Mouse (Mus musculus) lung, adult 2 months (tissue): ENCODE data around the gene Gjb3. TPM values are rescaled to one million over a fixed set of nuclear protein-coding genes. Genes with fewer than 3 reads are reported as not detected.

Source experiments
- DNase-seq: peaks from one replicate; pipeline ENCODE4 v3.0.0; 2022
- H3K4me1 ChIP-seq: fragments of 200-500 bp; 2 replicates; pipeline ENCODE4 v1.6.1; 2011; ENCODE audit warnings: low read length; ENCODE audit not compliant: control insufficient read depth, insufficient read depth
- H3K4me3 ChIP-seq: fragments of 200-500 bp; replicated peaks from 2 replicates; pipeline ENCODE3; 2011; ENCODE audit warnings: low read depth, mild to moderate bottlenecking, control low read depth, low read length; ENCODE audit errors: extremely low read depth
- CTCF ChIP-seq: fragments of 200-500 bp; IDR thresholded peaks from 2 replicates; pipeline ENCODE4 v1.5.1; 2011; ENCODE audit warnings: mild to moderate bottlenecking, low read length, control low read depth; ENCODE audit not compliant: insufficient read depth
- POLR2A ChIP-seq: fragments of 200-500 bp; IDR thresholded peaks from 2 replicates; pipeline ENCODE4 v1.6.1; 2011; ENCODE audit warnings: low read depth, mild to moderate bottlenecking, control low read depth, low read length, borderline replicate concordance; ENCODE audit errors: extremely low read depth
- WGBS: fragments of 180-500 bp; shearing (Covaris S2); methylation state at CpG from one replicate; pipeline ENCODE4 v1.1.7; 2018; 5-methylcytosine and 5-hydroxymethylcytosine counted together
- polyA plus RNA-seq: library from polyadenylated mRNA; depleted of rRNA; stranded (reverse); fragments of >200 nt; gene quantifications from 2 replicates; pipeline ENCODE4 v1.2.3, GENCODE M21; 2012

Gene Gjb3
- polyA plus RNA-seq, 1 experiment, result 7.3 TPM

GRCm38 (mm10) chr4:127365433-127365832 lies 34.8 kb upstream of the Gjb3 start:
- no peak overlapping the region for H3K4me3 ChIP-seq
- H3K4me1 ChIP-seq, result no peaks in the 10 kb centered on the region
- DNase-seq, result no peak
- TF ChIP-seq CTCF (no peak), POLR2A (no peak)
- 37% methylated on average over 5 of the region's 5 CpGs for WGBS

- Histone ChIP-seq H3K4me3 (no peak overlapping the region), H3K4me1 (no peaks in the 10 kb centered on the region)
- 64% methylated on average over 6 of the region's 6 CpGs for WGBS
- no peak for DNase-seq
- TF ChIP-seq POLR2A (no peak), CTCF (no peak)
These were observed 33.8 kb upstream of the Gjb3 start for GRCm38 (mm10) chr4:127364431-127364830.

GRCm38 (mm10) chr4:127363331-127363730 lies 32.7 kb upstream of the Gjb3 start:
- H3K4me3 ChIP-seq, result no peak overlapping the region
- no peaks in the 10 kb centered on the region for H3K4me1 ChIP-seq
- TF ChIP-seq CTCF (peak; percentile 38; the same call in 1 of the 2 replicates), POLR2A (no peak)
- WGBS, result 58% methylated on average over 4 of the region's 4 CpGs
- DNase-seq, result no peak

GRCm38 (mm10) chr4:127362520-127362919 lies 31.9 kb upstream of the Gjb3 start:
- H3K4me3 ChIP-seq, result no peak overlapping the region
- no peak for TF ChIP-seq POLR2A
- no peak for TF ChIP-seq CTCF
- WGBS, result 44% methylated on average over 3 of the region's 3 CpGs
- H3K4me1 ChIP-seq, result no peaks in the 10 kb centered on the region
- no peak for DNase-seq

GRCm38 (mm10) chr4:127358018-127358417 lies 27.4 kb upstream of the Gjb3 start, which contains the start of gene Gjb5:
TSS of gene Gjb5 (minus strand) at chr4:127358181.
- DNase-seq, result no peak
- Histone ChIP-seq H3K4me1 (no peaks in the 10 kb centered on the region), H3K4me3 (no peak within 1 kb of the TSS)
- 33% methylated on average over 5 of the region's 5 CpGs for WGBS
- TF ChIP-seq POLR2A (no peak), CTCF (no peak)

GRCm38 (mm10) chr4:127354506-127355485 lies 24.2 kb upstream of the Gjb3 start:
- WGBS, result 31% methylated on average over 15 of the region's 15 CpGs

GRCm38 (mm10) chr4:127353951-127354438 lies 23.4 kb upstream of the Gjb3 start, which contains the start of gene Gjb4:
TSS of gene Gjb4 (minus strand) at chr4:127354081.
- no peak for TF ChIP-seq CTCF
- 48% methylated on average over 8 of the region's 8 CpGs for WGBS
- Histone ChIP-seq H3K4me1 (no peaks in the 10 kb centered on the region), H3K4me3 (no peak within 1 kb of the TSS)
- DNase-seq, result no peak

More at GRCm38 (mm10) chr4:127354506-127355485, 24.2 kb upstream of the Gjb3 start:
- Histone ChIP-seq H3K4me3 (no peak overlapping the region), H3K4me1 (no peaks in the 10 kb centered on the region)
- DNase-seq, result no peak
- no peak for TF ChIP-seq POLR2A
- no peak for TF ChIP-seq CTCF

GRCm38 (mm10) chr4:127352594-127352993 lies 21.9 kb upstream of the Gjb3 start:
- H3K4me1 ChIP-seq, result no peaks in the 10 kb centered on the region
- 14% methylated on average over 1 of the region's 1 CpGs for WGBS
- DNase-seq, result no peak
- TF ChIP-seq CTCF (no peak), POLR2A (no peak)
- H3K4me3 ChIP-seq, result no peak overlapping the region

- 42% methylated on average over 4 of the region's 4 CpGs for WGBS
- Histone ChIP-seq H3K4me3 (no peak overlapping the region), H3K4me1 (no peaks in the 10 kb centered on the region)
- DNase-seq, result no peak
- no peak for TF ChIP-seq POLR2A
- no peak for TF ChIP-seq CTCF
These were observed 19.1 kb upstream of the Gjb3 start for GRCm38 (mm10) chr4:127349560-127350300.

GRCm38 (mm10) chr4:127345000-127345399 lies 14.4 kb upstream of the Gjb3 start:
- no peaks in the 10 kb centered on the region for H3K4me1 ChIP-seq
- 69% methylated on average over 5 of the region's 5 CpGs for WGBS
- no peak for TF ChIP-seq POLR2A
- no peak for TF ChIP-seq CTCF

More at GRCm38 (mm10) chr4:127345000-127345399, 14.4 kb upstream of the Gjb3 start:
- H3K4me3 ChIP-seq, result no peak overlapping the region
- DNase-seq, result no peak
